Mouse (Mus musculus) thymus, adult 18-20 months (tissue): ENCODE results near the gene Smim14.
"Not testable (repeated sequence)": the region's sequence is repeated elsewhere in the genome, so short reads cannot be mapped to it uniquely, and the experiment has no call there.

ENCODE experiments used
- DNase-seq, 2 experiments: peaks; one replicate each; pipeline ENCODE4 v3.0.0; 2022; ENCODE audit warnings: mixed read lengths in 2 of 2

Smim14 gene

GRCm38 (mm10) chr5:65514635-65515278 is 22.2 kb downstream of the Smim14 start:
- DNase-seq, result peak in 1 of 2 experiments; percentile 15

- DNase-seq, result no peak
These were observed 23.5 kb downstream of the Smim14 start for GRCm38 (mm10) chr5:65513506-65513905.

DNA sequence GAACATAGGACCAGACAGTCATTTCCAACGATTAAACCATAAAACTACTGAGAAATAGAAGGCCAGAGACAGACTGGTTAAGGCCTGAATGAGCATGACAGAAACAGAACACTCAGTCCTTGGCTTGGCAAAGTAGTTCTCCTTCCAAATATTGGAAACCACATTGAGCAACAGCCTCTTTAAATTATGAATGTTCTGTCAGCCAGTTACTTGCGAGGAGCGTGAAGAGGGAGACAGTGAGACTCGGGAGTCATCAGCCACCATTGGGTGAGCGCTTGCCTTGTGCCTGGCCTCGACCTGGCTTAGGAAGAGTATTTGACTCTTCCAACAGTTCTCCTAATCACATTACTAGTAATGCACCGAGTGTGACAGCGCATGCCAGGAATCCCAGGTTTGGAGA is 28.6 kb downstream of the Smim14 start:
- DNase-seq, result no peak

GRCm38 (mm10) chr5:65505786-65506185 is 31.2 kb downstream of the Smim14 start:
- peak; percentile 20 to 35 for DNase-seq

GRCm38 (mm10) chr5:65501407-65501806 is 35.6 kb downstream of the Smim14 start:
- DNase-seq, result no peak

- DNase-seq, result no peak
These were observed 36.8 kb downstream of the Smim14 start for GRCm38 (mm10) chr5:65500231-65500630.

- DNase-seq, result peak; percentile 95 to 96
These were observed 44.1 kb downstream of the Smim14 start, which contains the start of gene Gm43552 for GRCm38 (mm10) chr5:65492716-65493531. Gene Gm43552, minus strand, starts transcription at chr5:65492833.

GRCm38 (mm10) chr5:65491767-65492715 is 44.9 kb downstream of the Smim14 start:
- DNase-seq, result peak; percentile 63 to 69

GRCm38 (mm10) chr5:65489830-65490229 is 47.2 kb downstream of the Smim14 start:
- DNase-seq, result no peak

- DNase-seq, result no peak
These were observed 48.3 kb downstream of the Smim14 start for GRCm38 (mm10) chr5:65488725-65489124.

DNA sequence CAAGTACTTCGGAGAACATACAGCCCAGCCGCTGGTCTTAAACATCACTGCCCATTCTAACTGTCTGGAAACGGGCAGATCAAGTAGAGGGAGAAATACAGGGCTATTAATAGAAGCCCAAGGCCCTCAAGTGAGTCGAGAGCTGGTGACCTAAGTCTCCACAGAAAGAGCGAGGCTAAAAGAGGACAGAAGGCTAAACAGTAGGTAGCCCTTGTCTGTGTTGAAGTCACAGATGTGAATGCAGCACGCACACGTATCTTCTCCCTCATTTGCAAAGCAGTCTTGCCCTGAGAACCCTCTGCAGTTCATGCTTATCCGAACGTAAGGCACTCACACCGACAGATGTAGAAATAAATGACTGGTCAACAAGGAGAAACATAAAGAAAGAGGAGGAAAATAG is 49.6 kb downstream of the Smim14 start:
- DNase-seq, result no peak

DNA sequence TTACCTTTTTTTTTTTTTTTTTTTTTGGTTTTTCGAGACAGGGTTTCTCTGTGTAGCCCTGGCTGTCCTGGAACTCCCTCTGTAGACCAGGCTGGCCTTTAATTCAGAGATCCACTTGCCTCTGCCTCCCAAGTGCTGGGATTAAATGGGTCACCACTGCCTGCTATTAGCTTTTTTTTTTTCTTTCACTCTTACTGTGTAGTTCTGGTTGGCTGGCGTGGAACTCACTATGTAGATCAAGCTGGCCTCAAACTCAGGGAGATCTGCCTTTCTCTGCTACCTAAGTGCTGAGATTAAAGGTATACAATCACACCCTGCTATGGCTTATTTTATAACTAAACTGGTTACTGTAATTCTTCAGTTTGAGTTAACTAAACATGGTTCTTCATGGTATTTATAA is 50.5 kb downstream of the Smim14 start:
- DNase-seq, result no peak

DNA sequence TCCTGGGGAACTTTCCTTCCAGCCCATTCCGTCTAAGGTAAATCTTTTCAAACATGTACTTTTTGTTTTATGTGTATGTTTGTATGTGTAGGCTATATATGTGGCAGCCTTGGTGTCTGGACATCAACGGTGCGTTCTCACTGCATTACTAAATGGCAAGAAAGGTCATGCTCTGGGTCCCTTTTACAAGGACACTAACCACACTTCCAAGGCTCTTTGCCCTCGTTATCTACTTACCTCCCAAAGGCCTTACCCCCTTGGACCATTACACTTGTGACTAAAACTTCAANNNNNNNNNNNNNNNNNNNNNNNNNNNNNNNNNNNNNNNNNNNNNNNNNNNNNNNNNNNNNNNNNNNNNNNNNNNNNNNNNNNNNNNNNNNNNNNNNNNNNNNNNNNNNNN is 54.0 kb downstream of the Smim14 start:
- no peak for DNase-seq

DNA sequence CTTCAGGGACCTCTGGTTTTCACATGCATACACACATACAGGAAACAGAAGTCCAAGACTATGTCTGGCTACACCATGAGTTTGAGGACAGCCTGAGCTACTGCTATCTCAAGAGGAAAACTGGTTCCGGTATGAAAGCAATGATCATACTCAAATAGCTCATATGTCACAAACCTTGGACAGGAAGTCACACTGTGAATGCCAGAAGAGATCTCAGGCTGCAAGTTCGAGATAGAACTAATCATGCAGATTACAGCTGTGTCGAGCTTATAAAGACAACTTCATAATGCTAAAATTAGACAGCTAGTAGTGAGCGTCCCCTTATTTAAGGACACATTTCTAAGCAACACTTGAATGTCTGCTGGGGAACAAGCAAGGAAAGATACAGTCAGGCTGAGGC is 56.5 kb downstream of the Smim14 start:
- no peak for DNase-seq

- DNase-seq, result no peak
These were observed 57.1 kb downstream of the Smim14 start for GRCm38 (mm10) chr5:65479681-65480445.

DNA sequence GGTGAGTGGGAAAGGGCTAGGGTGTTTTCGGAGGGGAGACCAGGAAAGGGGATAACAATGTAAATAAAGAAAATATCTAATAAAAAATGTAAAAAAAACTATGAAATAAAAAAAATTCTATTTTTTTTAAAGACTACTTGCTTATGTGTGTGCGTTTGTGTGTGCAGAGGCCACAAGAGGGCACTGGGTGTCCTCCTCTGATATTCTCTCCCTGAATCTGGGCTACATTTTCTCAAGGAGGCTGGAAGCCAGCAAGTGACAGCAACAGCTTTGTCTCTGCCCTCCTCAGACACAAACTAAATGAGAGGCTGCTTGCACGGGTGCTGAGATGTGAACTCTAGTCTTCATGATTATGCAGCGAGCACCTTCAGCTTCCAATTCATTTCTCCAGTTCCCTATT is 58.8 kb downstream of the Smim14 start:
- DNase-seq, result no peak

DNA sequence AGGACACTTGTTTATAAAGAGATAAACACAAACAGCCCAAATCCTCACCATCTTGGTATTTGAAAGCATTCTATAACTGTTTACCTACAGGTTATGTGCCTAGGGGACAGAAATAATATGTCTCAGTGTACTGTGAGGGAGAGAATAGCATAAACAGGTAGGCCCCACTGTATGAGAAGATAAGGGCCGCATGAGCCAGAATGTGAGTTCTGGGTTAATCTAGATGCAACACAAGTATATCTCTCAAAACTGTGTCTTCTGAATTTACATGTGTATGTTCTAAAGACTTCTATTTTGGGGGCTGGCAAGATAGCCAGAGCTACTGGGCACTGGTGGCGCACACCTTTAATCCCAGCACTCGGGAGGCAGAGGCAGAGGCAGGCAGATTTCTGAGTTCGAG is 60.2 kb downstream of the Smim14 start:
- DNase-seq, result not testable (repeated sequence)

DNA sequence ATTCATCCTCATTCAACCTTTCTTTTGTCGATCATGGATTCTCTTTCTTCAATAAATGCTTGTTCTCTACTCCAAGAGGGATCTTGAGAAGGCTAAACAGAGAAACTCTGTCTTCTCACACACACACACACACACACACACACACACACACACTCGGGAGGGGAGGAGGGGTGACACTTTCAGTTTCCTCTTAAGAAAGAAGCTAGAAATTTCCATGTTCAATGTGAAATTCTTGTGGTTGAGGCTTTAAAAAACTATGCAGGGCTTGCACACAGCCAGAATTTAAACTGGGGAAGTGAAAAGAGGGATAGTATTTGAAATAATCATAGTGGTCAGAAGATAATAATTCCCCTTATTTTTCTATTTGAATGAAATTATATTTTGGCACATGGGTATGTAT is 61.2 kb downstream of the Smim14 start:
- DNase-seq, result no peak

DNA sequence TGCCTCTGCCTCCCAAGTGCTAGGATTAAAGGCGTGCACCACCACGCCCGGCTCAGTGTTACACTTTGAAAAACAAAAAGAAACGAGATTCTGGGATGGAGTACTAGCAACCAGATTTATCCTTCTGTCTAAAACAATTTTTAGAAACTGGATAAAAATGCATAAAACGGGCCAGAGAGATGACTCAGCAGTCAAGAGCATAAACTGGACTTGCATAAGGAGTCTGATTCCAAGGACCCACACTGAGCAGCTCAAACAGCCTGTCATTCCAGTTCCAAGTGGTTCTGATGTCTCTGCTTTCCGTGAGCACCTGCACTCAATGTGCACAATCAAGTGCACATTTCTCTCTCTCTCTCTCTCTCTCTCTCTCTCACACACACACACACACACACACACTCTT is 67.2 kb downstream of the Smim14 start:
- no peak for DNase-seq

- no peak for DNase-seq
These were observed 70.1 kb downstream of the Smim14 start for GRCm38 (mm10) chr5:65466911-65467310.

DNA sequence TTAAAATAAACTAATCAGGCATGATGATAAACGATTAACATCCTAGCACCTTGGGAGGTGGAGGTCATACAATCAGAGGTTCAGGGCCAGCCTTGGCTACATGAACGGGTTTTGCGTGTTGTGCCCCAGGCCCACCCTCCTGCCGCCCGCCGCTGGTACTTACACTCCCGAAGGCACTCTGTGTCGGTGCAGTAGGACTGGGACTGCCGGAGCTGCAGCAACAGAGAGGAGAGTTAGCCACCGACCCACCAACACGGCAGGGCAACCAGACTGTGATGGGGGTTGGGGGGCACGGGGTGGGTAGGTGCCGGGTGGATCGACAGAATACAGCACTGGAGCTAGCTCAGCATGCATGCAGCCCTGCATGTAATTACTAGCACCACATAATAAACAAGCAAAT is 76.6 kb downstream of the Smim14 start:
- DNase-seq, result no peak

DNA sequence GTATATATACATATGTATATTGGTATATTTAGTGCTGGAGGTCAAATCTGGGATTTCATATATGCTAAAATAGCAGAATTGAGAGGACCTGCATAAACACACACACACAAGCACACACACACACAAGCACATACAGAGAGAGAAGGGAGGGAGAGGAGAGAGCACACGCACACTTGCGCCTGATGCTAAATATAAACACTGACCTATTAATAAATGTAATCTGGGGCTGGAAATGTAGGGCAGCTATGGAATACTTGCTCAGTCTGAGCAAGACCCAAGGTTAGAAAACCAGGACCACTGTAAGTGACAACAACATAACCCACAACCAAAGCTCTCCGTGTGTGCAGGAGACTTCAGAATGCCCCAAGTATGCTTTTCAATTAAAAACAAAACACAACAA is 77.5 kb downstream of the Smim14 start:
- DNase-seq, result no peak
